Mouse (Mus musculus) intestine, embryonic 16.5 days (tissue): ENCODE results near the gene Sec24b. TPM values are rescaled to one million over a fixed set of nuclear protein-coding genes. Genes with fewer than 3 reads are reported as not detected.

Experiments
- ATAC-seq: fragments of 200-750 bp; cut with Nextera tagmentation; 2 replicates; pipeline ENCODE4 v1.8.0; 2017; ENCODE audit warnings: moderate TSS enrichment, moderate library complexity
- H3K27ac ChIP-seq: fragments of 300-500 bp; sonication (generic); 2 replicates; pipeline ENCODE4 v1.5.1; 2014; ENCODE audit warnings: mild to moderate bottlenecking, low read length
- H3K27me3 ChIP-seq: fragments of 300-500 bp; sonication (generic); replicated peaks from 2 replicates; pipeline ENCODE4 v1.6.1; 2014; ENCODE audit warnings: low read length, control low read depth, mixed read lengths; ENCODE audit not compliant: control insufficient read depth, insufficient read depth
- H3K36me3 ChIP-seq: fragments of 300-500 bp; sonication (generic); 2 replicates; pipeline ENCODE4 v1.6.1; 2014; ENCODE audit warnings: low read length, control low read depth; ENCODE audit not compliant: control insufficient read depth, insufficient read depth
- H3K4me1 ChIP-seq: fragments of 300-500 bp; sonication (generic); 2 replicates; pipeline ENCODE4 v1.6.1; 2014; ENCODE audit warnings: low read length, control low read depth, mixed read lengths; ENCODE audit not compliant: control insufficient read depth, insufficient read depth
- H3K4me2 ChIP-seq: fragments of 300-500 bp; sonication (generic); 2 replicates; pipeline ENCODE4 v1.6.1; 2014; ENCODE audit warnings: low read depth, low read length, control low read depth
- H3K4me3 ChIP-seq: fragments of 300-500 bp; sonication (generic); 2 replicates; pipeline ENCODE4 v1.5.1; 2014; ENCODE audit warnings: mild to moderate bottlenecking, low read length
- H3K9ac ChIP-seq: fragments of 300-500 bp; sonication (generic); 2 replicates; pipeline ENCODE4 v1.6.1; 2014; ENCODE audit warnings: low read depth, low read length
- H3K9me3 ChIP-seq: fragments of 300-500 bp; sonication (generic); 2 replicates; pipeline ENCODE4 v1.6.1; 2016; ENCODE audit warnings: low read length, control low read depth; ENCODE audit not compliant: control insufficient read depth
- WGBS: fragments of 180-500 bp; shearing (Covaris S2); extraction: QIAGEN DNeasy Blood & Tissue Kit; methylation state at CpG from one replicate; pipeline ENCODE4 v1.1.7; 2014; 5-methylcytosine and 5-hydroxymethylcytosine counted together
- polyA plus RNA-seq: library from polyadenylated mRNA; unstranded; fragments of >200 nt; fragmentation: Nextera tagmentation; extraction: Ambion mirVana; gene quantifications from 2 replicates; pipeline ENCODE4 v1.2.1, GENCODE M21; 2015

Sec24b gene
- polyA plus RNA-seq, 1 experiment from 2014 or later = 25.4 TPM

DNA sequence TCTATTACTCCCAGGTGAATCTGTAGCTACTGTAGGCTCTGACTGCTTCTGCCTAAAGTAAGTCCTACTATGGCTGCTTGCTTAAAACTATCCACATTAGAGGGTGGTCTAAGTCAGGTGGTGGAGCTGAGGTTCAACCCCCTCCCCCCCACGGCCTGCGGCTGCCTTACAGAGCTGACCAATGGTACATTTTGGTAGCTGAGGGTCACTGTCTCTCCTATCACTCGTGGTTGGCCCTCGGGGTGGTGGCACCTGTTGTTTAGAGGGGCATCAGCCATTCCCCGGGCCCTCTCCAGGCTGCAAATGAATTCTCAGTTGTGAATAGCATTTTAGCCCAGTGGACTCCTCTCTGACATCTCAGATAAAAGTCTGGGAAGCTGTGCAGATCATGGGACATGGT lies 32.6 kb downstream of the Sec24b start:
- no peak overlapping the region for H3K27ac ChIP-seq
- ATAC-seq = no peak
- no peak overlapping the region for H3K9ac ChIP-seq
- no peaks in the 10 kb centered on the region for H3K4me1 ChIP-seq
- H3K4me3 ChIP-seq = no peak overlapping the region
- 97% methylated on average over 5 of the region's 5 CpGs for WGBS
- H3K27me3 ChIP-seq = no peaks in the 10 kb centered on the region
- H3K4me2 ChIP-seq = no peak overlapping the region
- peaks cover 9% of the 10 kb centered on the region; the same call in 1 of the 2 replicates for H3K36me3 ChIP-seq
- H3K9me3 ChIP-seq = no peaks in the 10 kb centered on the region

DNA sequence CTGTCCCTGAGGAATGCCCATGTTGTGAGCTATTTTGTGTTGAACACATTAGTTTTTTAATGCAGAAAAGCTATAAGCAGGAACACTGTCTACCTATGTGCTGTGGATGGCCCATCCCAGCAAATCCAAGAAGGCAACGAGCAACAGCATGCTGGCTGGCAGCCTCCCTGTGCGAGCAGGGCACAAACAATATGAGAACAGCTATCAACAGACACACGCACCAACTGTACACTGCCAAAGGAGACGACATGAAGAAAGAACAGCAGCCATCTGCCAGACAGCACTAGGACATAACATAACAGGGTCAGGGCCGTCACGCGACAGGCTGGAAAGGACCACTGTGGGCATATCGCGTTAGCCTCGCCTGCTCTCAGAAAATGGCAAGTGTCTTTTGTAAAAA lies 35.2 kb downstream of the Sec24b start:
- Histone ChIP-seq H3K9me3 (no peaks in the 10 kb centered on the region), H3K36me3 (peaks cover 8% of the 10 kb centered on the region; the same call in 1 of the 2 replicates), H3K27me3 (no peaks in the 10 kb centered on the region), H3K4me3 (no peak overlapping the region), H3K27ac (no peak overlapping the region), H3K4me1 (no peaks in the 10 kb centered on the region), H3K9ac (no peak overlapping the region), H3K4me2 (no peak overlapping the region)
- ATAC-seq = no peak
- 89% methylated on average over 10 of the region's 10 CpGs for WGBS

DNA sequence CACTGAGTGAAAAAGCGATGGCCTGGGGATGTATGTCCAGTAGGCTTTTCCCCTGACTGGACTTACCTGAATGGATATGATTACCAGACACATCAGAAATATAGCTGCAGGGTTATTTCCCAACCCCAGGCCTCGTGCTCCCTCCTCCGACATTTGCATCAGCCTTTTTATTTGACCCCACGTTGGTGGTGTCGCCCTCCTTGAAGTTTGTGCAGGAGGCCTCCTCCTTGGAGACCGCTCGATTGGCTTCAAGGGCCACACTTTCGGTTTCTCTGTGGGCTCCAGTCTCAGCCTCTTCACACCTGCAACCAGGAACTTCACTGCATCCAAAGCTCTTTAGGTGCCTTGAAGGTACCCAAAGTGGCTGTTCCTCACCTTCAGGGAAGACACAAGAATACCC lies 35.8 kb downstream of the Sec24b start:
- Histone ChIP-seq H3K4me2 (no peak overlapping the region), H3K27me3 (no peaks in the 10 kb centered on the region), H3K4me1 (no peaks in the 10 kb centered on the region), H3K4me3 (no peak overlapping the region), H3K27ac (no peak overlapping the region), H3K9me3 (no peaks in the 10 kb centered on the region), H3K9ac (no peak overlapping the region), H3K36me3 (peaks cover 8% of the 10 kb centered on the region; the same call in 1 of the 2 replicates)
- no peak for ATAC-seq
- 92% methylated on average over 8 of the region's 8 CpGs for WGBS

DNA sequence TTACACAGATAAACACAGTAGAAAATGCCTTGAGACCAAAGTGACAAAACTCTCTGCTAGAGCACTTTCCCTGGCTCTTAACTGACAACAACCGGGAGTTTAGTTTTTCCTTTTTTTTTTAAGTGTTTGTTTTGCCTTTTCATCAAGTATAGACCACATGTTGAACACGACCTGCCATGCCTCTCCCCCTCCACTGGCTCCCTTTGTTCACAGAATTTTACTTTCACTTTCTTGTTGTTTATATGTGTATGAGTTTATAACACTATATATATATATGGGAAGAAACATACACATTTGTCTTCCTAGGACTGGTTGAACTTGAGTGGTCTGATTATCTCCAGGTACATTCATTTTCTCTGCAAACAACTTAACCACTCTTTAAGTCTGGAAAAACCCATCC lies 48.4 kb downstream of the Sec24b start:
- Histone ChIP-seq H3K4me2 (no peak overlapping the region), H3K4me1 (no peaks in the 10 kb centered on the region), H3K9me3 (no peaks in the 10 kb centered on the region), H3K27me3 (no peaks in the 10 kb centered on the region), H3K4me3 (no peak overlapping the region), H3K27ac (no peak overlapping the region), H3K9ac (no peak overlapping the region), H3K36me3 (peaks cover 3% of the 10 kb centered on the region)
- 67% methylated on average over 2 of the region's 2 CpGs for WGBS
- ATAC-seq = no peak

DNA sequence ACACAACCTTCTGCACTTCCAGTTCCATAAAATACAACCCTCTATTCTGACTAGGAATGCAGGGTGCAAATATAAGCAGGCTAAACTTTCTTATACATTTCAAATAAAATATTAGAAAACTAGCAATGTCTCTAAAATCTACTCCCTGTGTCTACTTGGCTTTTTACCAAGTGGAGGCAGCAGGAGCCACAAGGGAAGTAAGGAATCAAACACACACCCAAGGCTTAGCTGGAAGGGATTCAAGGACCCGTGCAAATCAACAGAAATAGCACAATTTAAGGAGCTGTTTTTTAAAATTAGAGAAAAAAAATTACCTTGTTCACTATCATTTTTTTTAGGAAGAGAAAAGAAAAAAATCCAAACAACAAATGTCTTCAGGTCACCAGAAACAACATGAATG lies 50.1 kb downstream of the Sec24b start:
- H3K36me3 ChIP-seq = peaks cover 12% of the 10 kb centered on the region
- H3K9me3 ChIP-seq = no peaks in the 10 kb centered on the region
- no peak for ATAC-seq
- H3K9ac ChIP-seq = no peak overlapping the region
- no peaks in the 10 kb centered on the region for H3K27me3 ChIP-seq
- H3K4me1 ChIP-seq = no peaks in the 10 kb centered on the region
- no peak overlapping the region for H3K27ac ChIP-seq
- WGBS = 64% methylated on average over 1 of the region's 1 CpGs
- no peak overlapping the region for H3K4me2 ChIP-seq
- H3K4me3 ChIP-seq = no peak overlapping the region

DNA sequence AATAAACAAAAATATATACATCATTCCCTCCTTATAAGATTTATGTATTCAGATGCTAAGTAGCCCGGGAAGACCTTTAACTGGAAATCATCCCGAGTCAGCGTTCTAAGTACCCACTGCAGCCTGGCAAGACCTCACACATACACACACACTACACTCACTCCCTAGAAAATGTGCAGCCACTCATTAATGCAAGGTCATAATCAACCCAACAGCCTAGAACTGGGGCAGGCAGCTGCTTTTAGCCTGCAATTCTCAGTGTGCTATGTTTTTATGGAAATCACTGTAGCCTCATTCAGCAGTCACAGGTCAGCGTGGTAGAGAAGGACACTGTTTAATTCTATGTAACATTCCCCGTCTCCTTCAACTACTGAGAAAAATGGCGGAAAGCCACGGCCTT lies 55.2 kb downstream of the Sec24b start:
- Histone ChIP-seq H3K36me3 (peaks cover 21% of the 10 kb centered on the region), H3K9ac (no peak overlapping the region), H3K4me3 (no peak overlapping the region), H3K27me3 (no peaks in the 10 kb centered on the region), H3K4me1 (no peaks in the 10 kb centered on the region), H3K4me2 (no peak overlapping the region), H3K9me3 (no peaks in the 10 kb centered on the region), H3K27ac (no peak overlapping the region)
- 87% methylated on average over 7 of the region's 7 CpGs for WGBS
- ATAC-seq = no peak

DNA sequence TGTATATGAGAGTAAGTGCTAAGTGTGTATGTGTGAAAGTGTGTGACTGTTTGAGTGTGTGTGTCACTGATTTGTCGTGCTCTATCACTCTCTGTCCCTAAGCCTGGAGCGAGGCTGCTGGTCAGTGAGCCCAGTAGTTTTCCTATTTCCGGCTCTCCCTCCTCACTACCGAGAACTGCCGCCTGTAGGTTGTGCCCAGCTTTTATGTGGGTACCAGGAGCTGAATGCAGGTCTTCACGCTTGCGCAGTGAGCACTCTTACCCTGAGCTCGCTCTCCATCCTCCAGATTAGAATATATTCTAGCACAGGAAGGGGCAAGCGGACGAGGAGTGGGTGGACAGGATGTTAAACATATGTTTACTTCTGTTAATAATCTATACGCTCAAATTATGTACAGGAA lies 60.4 kb downstream of the Sec24b start:
- Histone ChIP-seq H3K4me3 (no peak overlapping the region), H3K27me3 (no peaks in the 10 kb centered on the region), H3K9me3 (no peaks in the 10 kb centered on the region), H3K36me3 (peaks cover 17% of the 10 kb centered on the region), H3K9ac (no peak overlapping the region), H3K27ac (no peak overlapping the region), H3K4me2 (no peak overlapping the region), H3K4me1 (no peaks in the 10 kb centered on the region)
- ATAC-seq = no peak
- 93% methylated on average over 11 of the region's 11 CpGs for WGBS

DNA sequence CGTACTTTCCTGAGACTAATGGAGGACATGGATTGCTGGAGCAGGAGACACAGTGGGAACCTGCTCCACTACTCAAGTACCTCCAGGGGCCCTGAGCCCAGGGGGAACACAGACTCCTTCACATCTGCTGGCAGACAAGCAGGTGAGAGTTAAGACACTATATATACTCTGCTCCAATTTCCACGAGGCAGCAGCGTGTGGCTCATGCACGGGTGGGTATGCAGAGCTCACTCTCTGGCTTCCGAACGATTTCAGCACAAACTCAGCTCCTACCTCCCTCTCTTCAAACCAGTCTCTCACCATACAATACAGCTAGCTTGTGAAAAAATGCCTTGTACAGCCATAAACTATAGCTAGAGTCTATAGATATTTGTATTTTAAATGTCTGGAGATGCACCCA lies 62.8 kb downstream of the Sec24b start:
- no peaks in the 10 kb centered on the region for H3K4me1 ChIP-seq
- no peak overlapping the region for H3K4me3 ChIP-seq
- WGBS = 87% methylated on average over 6 of the region's 6 CpGs
- H3K27me3 ChIP-seq = no peaks in the 10 kb centered on the region
- no peak for ATAC-seq
- H3K36me3 ChIP-seq = peaks cover 25% of the 10 kb centered on the region
- no peak overlapping the region for H3K27ac ChIP-seq
- no peak overlapping the region for H3K4me2 ChIP-seq
- no peaks in the 10 kb centered on the region for H3K9me3 ChIP-seq
- H3K9ac ChIP-seq = no peak overlapping the region

DNA sequence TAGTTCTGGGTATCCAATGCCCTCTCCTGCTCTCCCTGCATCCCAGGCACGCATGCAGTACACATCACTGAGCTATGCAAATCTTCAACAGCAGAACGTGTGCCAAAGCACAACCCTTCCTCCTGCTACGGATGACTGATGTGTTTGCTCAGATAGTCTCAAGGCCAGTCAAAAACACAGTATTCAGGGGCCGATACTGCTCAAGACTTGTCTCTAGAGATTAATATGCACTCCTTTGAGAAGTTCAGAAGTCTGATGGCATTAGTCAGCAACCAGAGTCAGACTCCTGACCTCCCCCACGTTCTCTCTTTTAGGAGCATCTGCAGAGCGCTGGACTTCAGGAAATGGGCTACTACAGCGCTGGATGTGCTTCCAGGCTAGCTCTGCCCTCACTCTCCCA lies 63.4 kb downstream of the Sec24b start:
- Histone ChIP-seq H3K27me3 (no peaks in the 10 kb centered on the region), H3K4me3 (no peak overlapping the region), H3K4me1 (no peaks in the 10 kb centered on the region), H3K4me2 (no peak overlapping the region), H3K9me3 (no peaks in the 10 kb centered on the region), H3K27ac (no peak overlapping the region), H3K36me3 (peaks cover 27% of the 10 kb centered on the region), H3K9ac (no peak overlapping the region)
- WGBS = 71% methylated on average over 7 of the region's 7 CpGs
- no peak for ATAC-seq

DNA sequence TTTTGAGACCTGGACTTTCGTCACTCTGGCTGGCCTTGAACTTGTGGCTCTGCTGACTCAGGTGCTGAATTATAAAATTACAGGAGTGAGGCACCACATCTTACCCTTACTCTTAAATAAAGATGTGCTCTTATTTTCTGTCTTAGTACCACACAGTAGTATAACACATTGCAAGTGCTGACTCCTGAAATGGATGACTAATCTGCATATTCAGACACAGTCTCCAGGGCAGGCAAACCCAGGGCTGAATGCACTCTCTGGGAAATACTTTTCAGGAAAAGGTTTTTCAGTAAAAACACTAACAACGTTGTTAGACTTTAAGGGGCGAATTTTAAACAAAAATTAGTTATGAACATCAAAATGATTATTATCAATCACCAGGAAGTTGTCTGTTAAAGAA lies 64.0 kb downstream of the Sec24b start:
- no peak for ATAC-seq
- Histone ChIP-seq H3K4me3 (no peak overlapping the region), H3K27ac (no peak overlapping the region), H3K4me1 (no peaks in the 10 kb centered on the region), H3K4me2 (no peak overlapping the region), H3K27me3 (no peaks in the 10 kb centered on the region), H3K9ac (no peak overlapping the region), H3K36me3 (peaks cover 26% of the 10 kb centered on the region), H3K9me3 (no peaks in the 10 kb centered on the region)
- WGBS = 72% methylated on average over 3 of the region's 3 CpGs
